Mouse (Mus musculus) CD4-positive, CD25-positive, alpha-beta regulatory T cell, adult 9 weeks (primary cell): ENCODE data around the gene Mcrs1. TPM values are rescaled to one million over a fixed set of nuclear protein-coding genes. Genes with fewer than 3 reads are reported as not detected.

Experiments
- polyA plus RNA-seq: library from polyadenylated mRNA; unstranded; fragments of 100-300 nt; shearing (Covaris generic); gene quantifications from one replicate; pipeline ENCODE4 v1.2.1, GENCODE M21; 2017

Mcrs1 gene
- 134 TPM for polyA plus RNA-seq

DNA sequence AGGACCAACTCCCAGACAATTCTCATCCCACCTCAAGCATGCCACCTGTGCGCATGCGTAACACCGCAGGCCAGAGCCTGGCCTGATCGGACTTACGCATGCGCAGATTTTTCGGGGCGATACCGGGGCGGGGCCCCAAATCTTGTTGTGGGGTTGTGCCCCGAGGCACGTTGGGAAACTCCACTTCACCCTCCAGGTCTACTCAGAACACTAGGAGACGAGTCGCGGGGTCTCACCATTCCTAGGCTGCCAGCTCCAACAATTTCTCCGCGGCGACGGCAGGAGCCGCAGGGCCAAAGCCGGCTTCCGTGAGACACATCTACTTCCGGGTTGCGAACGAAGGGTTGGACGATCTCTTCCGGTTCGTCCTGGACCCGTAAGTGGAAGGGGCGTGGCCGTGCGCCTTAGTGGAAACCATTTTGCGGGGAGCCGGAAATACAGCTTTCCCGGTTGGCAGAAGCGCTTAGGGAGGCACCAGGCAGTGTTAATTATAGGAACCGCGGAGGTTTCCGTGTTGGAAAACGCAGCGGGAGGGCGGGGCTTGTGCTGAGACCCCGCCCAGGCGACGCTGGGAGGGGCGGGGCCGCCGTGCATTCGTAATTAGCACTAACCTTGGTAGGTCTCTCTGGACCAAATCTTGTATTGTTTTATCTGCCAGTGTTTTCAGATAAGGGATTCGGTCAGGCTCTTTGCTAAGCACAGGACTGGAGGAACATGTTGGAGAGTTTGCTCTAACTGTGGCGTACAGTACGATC is at the start of gene Mcrs1:
Gene Mcrs1 (minus strand): TSS at position 336 of the 755 bp plus-strand sequence.

GRCm38 (mm10) chr15:99295484-99295981 is 43.8 kb upstream of the Mcrs1 start, which contains the start of gene Fam186b:
TSS of gene Fam186b (minus strand) at chr15:99295888.

DNA sequence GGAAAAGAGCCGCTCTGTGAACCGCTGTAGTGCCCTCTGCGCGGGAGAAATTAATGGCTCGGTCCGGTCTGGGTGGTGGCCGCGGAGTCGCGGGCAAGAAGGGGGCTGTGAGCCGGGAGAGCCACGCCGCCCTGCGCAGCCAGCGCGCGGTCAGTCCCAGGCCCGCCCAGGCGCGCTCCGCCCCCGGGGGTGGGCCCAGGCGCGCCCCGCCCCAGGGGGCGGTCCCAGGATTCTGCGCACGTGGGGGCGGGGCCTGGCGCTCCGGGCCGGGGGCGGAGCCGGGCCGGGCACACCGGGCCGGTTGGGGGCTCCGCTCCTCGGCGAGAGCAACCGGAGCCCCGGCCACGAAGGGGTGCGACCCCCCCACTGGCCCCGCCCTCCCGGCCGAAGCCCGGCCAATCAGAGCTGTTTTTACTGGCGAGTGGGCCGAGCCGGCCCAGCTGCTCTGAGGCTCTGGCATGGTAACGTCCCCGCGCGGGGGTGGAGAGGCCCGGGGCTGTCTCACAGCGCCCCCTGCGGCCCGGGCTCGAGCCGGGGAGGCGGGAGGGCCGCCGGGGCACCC is 43.1 kb upstream of the Mcrs1 start, which contains the start of gene Prpf40b:
Gene Prpf40b (plus strand): TSS at position 275 of the 562 bp plus-strand sequence.

DNA sequence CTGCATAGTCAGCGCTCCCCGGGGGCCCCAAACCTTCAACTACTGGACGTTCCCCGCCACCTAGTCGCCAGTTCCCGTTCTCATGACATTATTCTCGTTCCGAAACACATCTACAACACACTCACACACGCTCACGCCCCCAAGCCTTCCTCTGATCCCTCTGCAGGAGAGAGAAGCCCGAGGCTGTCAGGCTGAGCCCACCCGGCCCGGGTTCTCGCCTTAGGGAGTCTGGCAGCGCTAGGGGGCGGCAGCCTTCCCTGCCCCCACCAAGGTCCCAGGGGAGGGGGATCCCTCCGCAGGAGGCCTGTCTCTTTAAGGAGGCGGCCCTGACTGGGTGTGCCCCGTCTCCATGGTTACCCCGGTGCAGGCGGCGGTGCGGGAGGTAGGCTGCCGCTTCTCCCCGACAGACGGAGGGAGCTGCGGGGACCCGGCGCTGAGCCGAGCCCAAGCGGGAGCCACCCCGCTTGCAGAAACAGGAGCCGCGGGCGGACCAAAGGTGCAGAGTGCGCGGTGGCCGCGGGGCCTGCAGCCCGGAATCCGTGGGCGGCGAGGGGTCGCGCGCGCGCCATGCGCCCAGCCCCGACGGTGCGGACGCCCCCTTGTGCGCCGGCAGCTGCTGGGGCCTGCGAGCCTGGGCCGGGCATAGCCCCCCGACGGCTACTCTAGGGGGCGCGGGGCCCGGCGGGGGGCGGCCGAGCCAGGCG is 27.4 kb downstream of the Mcrs1 start, which contains the start of gene Kcnh3:
Gene Kcnh3 (plus strand): TSS at position 654 of the 704 bp plus-strand sequence.

Other genes with a start within 250 kb of the Mcrs1 start
- gene Tuba1c, start 222.1 kb downstream of the Mcrs1 start, polyA plus RNA-seq: 75.2 TPM
- gene Prph, start 196.8 kb downstream of the Mcrs1 start, polyA plus RNA-seq: not detected
- gene Troap, start 177.4 kb downstream of the Mcrs1 start, polyA plus RNA-seq: 0.81 TPM
- gene C1ql4, start 164.1 kb downstream of the Mcrs1 start, polyA plus RNA-seq: not detected
- not detected for gene Dnajc22, start 158.8 kb downstream of the Mcrs1 start, polyA plus RNA-seq
- 0.14 TPM for gene Spats2, start 126.0 kb downstream of the Mcrs1 start, polyA plus RNA-seq
- 3.9 TPM for gene Kcnh3, start 27.1 kb downstream of the Mcrs1 start, polyA plus RNA-seq
- gene Prpf40b, start 43.1 kb upstream of the Mcrs1 start, polyA plus RNA-seq: 15.9 TPM
- 0.65 TPM for gene Fam186b, start 43.9 kb upstream of the Mcrs1 start, polyA plus RNA-seq
- gene Fmnl3, start 118.5 kb upstream of the Mcrs1 start, polyA plus RNA-seq: 22.3 TPM
- gene Tmbim6, start 140.9 kb upstream of the Mcrs1 start, polyA plus RNA-seq: 203 TPM
- gene Nckap5l, start 205.8 kb upstream of the Mcrs1 start, polyA plus RNA-seq: 17.8 TPM
- 35.6 TPM for gene Bcdin3d, start 222.8 kb upstream of the Mcrs1 start, polyA plus RNA-seq